Mouse (Mus musculus) thymus, adult 2 months (tissue): ENCODE measurements around the gene Spg21. TPM values are rescaled to one million over a fixed set of nuclear protein-coding genes. Genes with fewer than 3 reads are reported as not detected.

Experiments
- DNase-seq: peaks from one replicate; pipeline ENCODE4 v3.0.0; 2021
- H3K27ac ChIP-seq: fragments of 200-500 bp; 2 replicates; pipeline ENCODE4 v1.5.1; 2012; ENCODE audit warnings: low read length, control low read depth; ENCODE audit not compliant: control insufficient read depth, insufficient read depth
- H3K27me3 ChIP-seq: fragments of 200-500 bp; 2 replicates; pipeline ENCODE4 v1.6.1; 2012; ENCODE audit warnings: mild to moderate bottlenecking, low read length, moderate library complexity, mixed read lengths; ENCODE audit not compliant: control insufficient read depth, insufficient read depth
- H3K36me3 ChIP-seq: fragments of 200-500 bp; 2 replicates; pipeline ENCODE4 v1.6.1; 2012; ENCODE audit warnings: mild to moderate bottlenecking, low read length, moderate library complexity; ENCODE audit not compliant: control insufficient read depth, insufficient read depth
- H3K4me1 ChIP-seq: fragments of 200-500 bp; replicated peaks from 2 replicates; pipeline ENCODE4 v1.6.1; 2012; ENCODE audit warnings: low read length; ENCODE audit not compliant: control insufficient read depth, insufficient read depth
- H3K4me3 ChIP-seq: fragments of 200-500 bp; 2 replicates; pipeline ENCODE4 v1.5.1; 2012; ENCODE audit warnings: mild to moderate bottlenecking, low read length, control low read depth, moderate library complexity; ENCODE audit not compliant: control insufficient read depth, insufficient read depth
- CTCF ChIP-seq: fragments of 200-500 bp; IDR thresholded peaks from 2 replicates; pipeline ENCODE4 v1.5.1; 2012; ENCODE audit warnings: mild to moderate bottlenecking, control low read depth, low read length, moderate library complexity, borderline replicate concordance; ENCODE audit not compliant: control insufficient read depth, poor library complexity, insufficient read depth; ENCODE audit errors: extremely low read depth
- POLR2A ChIP-seq: fragments of 200-500 bp; IDR thresholded peaks from 2 replicates; pipeline ENCODE4 v1.6.1; 2012; ENCODE audit warnings: mild to moderate bottlenecking, low read length, control low read depth, moderate library complexity; ENCODE audit not compliant: control insufficient read depth, poor library complexity, insufficient read depth; ENCODE audit errors: extremely low read depth
- WGBS: fragments of 180-500 bp; shearing (Covaris S2); methylation state at CpG from one replicate; pipeline ENCODE4 v1.1.7; 2018; 5-methylcytosine and 5-hydroxymethylcytosine counted together
- polyA plus RNA-seq: library from polyadenylated mRNA; depleted of rRNA; stranded (reverse); fragments of >200 nt; gene quantifications from 2 replicates; pipeline ENCODE4 v1.2.3, GENCODE M21; 2012

Gene Spg21
- polyA plus RNA-seq, 1 experiment = 28.5 TPM

- H3K4me3 ChIP-seq = peak within 1 kb of the TSS; percentile 76
- peaks cover 4% of the 10 kb centered on the region for H3K4me1 ChIP-seq
- no peak within 1 kb of the TSS for H3K27ac ChIP-seq
- under 1% methylated on average over 54 of the region's 54 CpGs for WGBS
- H3K36me3 ChIP-seq = peaks cover 11% of the 10 kb centered on the region
- DNase-seq = peak; percentile 98
- H3K27me3 ChIP-seq = no peaks in the 10 kb centered on the region
- peak; percentile 66; the same call in 1 of the 2 replicates for TF ChIP-seq POLR2A
- TF ChIP-seq CTCF = no peak; the same call in 1 of the 2 replicates
Measured at GRCm38 (mm10) chr9:65435671-65436301, 25.0 kb upstream of the Spg21 start, which contains the start of gene Mtfmt. Gene Mtfmt (plus strand): TSS chr9:65435782.

- WGBS = 98% methylated on average over 4 of the region's 4 CpGs
- no peaks in the 10 kb centered on the region for H3K4me1 ChIP-seq
- no peak overlapping the region for H3K27ac ChIP-seq
- no peak overlapping the region for H3K4me3 ChIP-seq
- no peaks in the 10 kb centered on the region for H3K27me3 ChIP-seq
- H3K36me3 ChIP-seq = peaks cover 70% of the 10 kb centered on the region
- DNase-seq = no peak
- TF ChIP-seq CTCF (no peak), POLR2A (no peak)
Measured at GRCm38 (mm10) chr9:65444692-65445091, 16.1 kb upstream of the Spg21 start.

GRCm38 (mm10) chr9:65447951-65448350 is 12.8 kb upstream of the Spg21 start:
- peaks cover 65% of the 10 kb centered on the region for H3K36me3 ChIP-seq

GRCm38 (mm10) chr9:65458975-65459374 is 1.8 kb upstream of the Spg21 start:
- H3K27ac ChIP-seq = no peak overlapping the region
- no peaks in the 10 kb centered on the region for H3K27me3 ChIP-seq
- WGBS = 94% methylated on average over 2 of the region's 2 CpGs
- H3K36me3 ChIP-seq = no peaks in the 10 kb centered on the region
- TF ChIP-seq POLR2A = no peak
- no peak for TF ChIP-seq CTCF
- no peak overlapping the region for H3K4me3 ChIP-seq
- no peak for DNase-seq
- peaks cover 6% of the 10 kb centered on the region for H3K4me1 ChIP-seq

More at GRCm38 (mm10) chr9:65447951-65448350, 12.8 kb upstream of the Spg21 start:
- H3K4me1 ChIP-seq = no peaks in the 10 kb centered on the region
- no peak overlapping the region for H3K4me3 ChIP-seq
- H3K27ac ChIP-seq = no peak overlapping the region
- WGBS = 91% methylated on average over 6 of the region's 6 CpGs
- H3K27me3 ChIP-seq = no peaks in the 10 kb centered on the region
- TF ChIP-seq POLR2A (no peak), CTCF (no peak)
- DNase-seq = no peak

- 86% methylated on average over 3 of the region's 3 CpGs for WGBS
- H3K4me1 ChIP-seq = peaks cover 10% of the 10 kb centered on the region
Measured at GRCm38 (mm10) chr9:65460198-65460597, 549 bp upstream of the Spg21 start.

GRCm38 (mm10) chr9:65462544-65462943 is 1.8 kb downstream of the Spg21 start:
- DNase-seq = no peak
- no peak for TF ChIP-seq POLR2A
- no peak for TF ChIP-seq CTCF
- 90% methylated on average over 5 of the region's 5 CpGs for WGBS
- no peaks in the 10 kb centered on the region for H3K27me3 ChIP-seq
- H3K4me3 ChIP-seq = no peak overlapping the region
- H3K36me3 ChIP-seq = peaks cover 8% of the 10 kb centered on the region
- H3K27ac ChIP-seq = no peak overlapping the region
- H3K4me1 ChIP-seq = peaks cover 10% of the 10 kb centered on the region

More at GRCm38 (mm10) chr9:65460198-65460597, 549 bp upstream of the Spg21 start:
- no peak overlapping the region for H3K4me3 ChIP-seq
- no peaks in the 10 kb centered on the region for H3K27me3 ChIP-seq
- H3K36me3 ChIP-seq = no peaks in the 10 kb centered on the region
- no peak for DNase-seq
- TF ChIP-seq CTCF (no peak), POLR2A (no peak)
- no peak overlapping the region for H3K27ac ChIP-seq

GRCm38 (mm10) chr9:65464161-65464560 is 3.4 kb downstream of the Spg21 start:
- DNase-seq = no peak
- peaks cover 9% of the 10 kb centered on the region for H3K36me3 ChIP-seq
- no peak for TF ChIP-seq CTCF
- TF ChIP-seq POLR2A = no peak

More at GRCm38 (mm10) chr9:65464161-65464560, 3.4 kb downstream of the Spg21 start:
- Histone ChIP-seq H3K27me3 (no peaks in the 10 kb centered on the region), H3K4me1 (peaks cover 10% of the 10 kb centered on the region), H3K4me3 (no peak overlapping the region), H3K27ac (no peak overlapping the region; the same call in 1 of the 2 replicates)
- 83% methylated on average over 6 of the region's 6 CpGs for WGBS
